ENCODE assay signal across 13 mouse cellular contexts in the genomic region with DNA sequence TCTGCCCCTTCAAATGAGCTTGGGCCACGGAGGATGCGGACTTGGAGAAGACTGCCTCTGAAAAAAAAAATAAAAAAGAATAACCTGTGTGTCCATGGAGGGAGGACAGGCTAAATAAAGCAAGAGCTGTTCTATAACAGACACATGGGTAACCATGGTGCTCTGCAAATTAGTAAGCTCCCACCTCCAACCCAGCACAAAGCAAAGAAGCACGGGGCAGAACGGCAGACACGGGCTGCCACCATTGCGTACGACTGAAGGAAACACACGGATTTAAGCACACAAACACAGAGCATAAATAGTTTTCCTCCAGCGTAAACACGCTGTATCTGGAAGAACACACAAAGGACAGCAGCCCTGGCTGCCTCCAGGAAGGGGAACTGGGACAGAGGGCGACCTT.
DNase-seq lines count a peak whose midpoint lies in the region; ATAC-seq and TF ChIP-seq lines count a peak whose summit lies in the region.
"Had no signal": no experiment of that assay in that cellular context is flagged by ENCODE, and none has a peak within 500 bp of the region (broad histone marks: within the 10 kb centered on the region; RNA-seq: fewer than 3 reads in every experiment).

No protein-coding gene starts in this region.

- H3K4me3 ChIP-seq in forebrain, postnatal 0 days (ENCODE audit: low read depth, low read length) = no peak overlapping the region
- H3K4me3 ChIP-seq in forebrain, embryonic 10.5 days = no peak overlapping the region
- no peak overlapping the region for H3K4me3 ChIP-seq in liver, adult 2 months (ENCODE audit: insufficient read depth, low read depth, low read length)
- no peak overlapping the region for H3K4me3 ChIP-seq in olfactory bulb, adult 2 months (ENCODE audit: insufficient read depth, low read depth, low read length)
- H3K4me3 ChIP-seq: erythroblast, embryonic 14.5 days; intestine, embryonic 15.5 days had no signal

- peak; percentile 51; the same call in 1 of the 2 replicates for ATAC-seq in forebrain, postnatal 0 days
- no peak for ATAC-seq in megakaryocyte-erythroid progenitor cell, adult 5-6 weeks (replicated peaks; ENCODE audit: low FRiP score, low TSS enrichment, poor library complexity, severe bottlenecking)
- ATAC-seq: intestine, embryonic 15.5 days had no signal

- H3K79me2 ChIP-seq in liver, adult 2 months (ENCODE audit: control insufficient read depth, insufficient read depth, low read length) = no peaks in the 10 kb centered on the region

- no peaks in the 10 kb centered on the region for H3K36me3 ChIP-seq in forebrain, postnatal 0 days (ENCODE audit: insufficient read depth)
- no peaks in the 10 kb centered on the region for H3K36me3 ChIP-seq in forebrain, embryonic 10.5 days (replicated peaks)
- no peaks in the 10 kb centered on the region for H3K36me3 ChIP-seq in liver, adult 2 months (ENCODE audit: control insufficient read depth, insufficient read depth, low read length)
- H3K36me3 ChIP-seq: intestine, embryonic 15.5 days had no signal

- no peaks in the 10 kb centered on the region for H3K27me3 ChIP-seq in forebrain, postnatal 0 days (ENCODE audit: insufficient read depth, low read length)
- H3K27me3 ChIP-seq in forebrain, embryonic 10.5 days (ENCODE audit: poor library complexity, severe bottlenecking) = peaks cover 8% of the 10 kb centered on the region; the same call in 1 of the 2 replicates
- no peaks in the 10 kb centered on the region for H3K27me3 ChIP-seq in liver, adult 2 months (ENCODE audit: control insufficient read depth, insufficient read depth, low read length)
- H3K27me3 ChIP-seq: intestine, embryonic 15.5 days had no signal

- H3K9ac ChIP-seq in forebrain, postnatal 0 days = no peak overlapping the region
- no peak overlapping the region for H3K9ac ChIP-seq in liver, adult 2 months (ENCODE audit: low read depth, low read length)
- H3K9ac ChIP-seq: intestine, embryonic 15.5 days; liver, embryonic 14.5 days had no signal

- no peak for DNase-seq in forebrain, postnatal 0 days
- DNase-seq in forebrain, embryonic 10.5 days (ENCODE audit: extremely low spot score, low spot score) = no peak
- peak; percentile 8 for DNase-seq in liver, adult 2 months (ENCODE audit: extremely low read depth, low read depth, low spot score)
- no peak for DNase-seq in liver
- DNase-seq in layer of hippocampus, adult 9-10 months (ENCODE audit: low spot score) = peak; percentile 42
- DNase-seq in cerebellum, adult 9-10 months = no peak
- DNase-seq: gastrocnemius, postnatal 14 days; thymus, postnatal 4 days had no signal

- no peak overlapping the region for H3K4me2 ChIP-seq in forebrain, postnatal 0 days (ENCODE audit: low read depth)
- H3K4me2 ChIP-seq: intestine, embryonic 15.5 days had no signal

- no peak for TF ChIP-seq CTCF in forebrain, postnatal 0 days (IDR thresholded peaks at IDR 0.05; ENCODE audit: low read depth)
- TF ChIP-seq CTCF in liver, adult 2 months (IDR thresholded peaks at IDR 0.05; ENCODE audit: low read depth, low read length) = no peak
- no peak for TF ChIP-seq CTCF in olfactory bulb, adult 2 months (IDR thresholded peaks at IDR 0.05; ENCODE audit: insufficient read depth, low read depth, low read length)

- no peak overlapping the region for H3K27ac ChIP-seq in forebrain, postnatal 0 days (ENCODE audit: low read depth, low read length)
- no peak overlapping the region for H3K27ac ChIP-seq in forebrain, embryonic 10.5 days
- no peak overlapping the region for H3K27ac ChIP-seq in liver, adult 2 months (replicated peaks; ENCODE audit: insufficient read depth, low read depth, low read length)
- H3K27ac ChIP-seq in olfactory bulb, adult 2 months (ENCODE audit: insufficient read depth, low read depth, low read length) = peak overlapping the region; percentile 65
- H3K27ac ChIP-seq: intestine, embryonic 15.5 days; liver, embryonic 14.5 days had no signal

- TF ChIP-seq POLR2A in liver, adult 2 months (IDR thresholded peaks at IDR 0.05; ENCODE audit: extremely low read depth, insufficient read depth, low read length) = no peak
- TF ChIP-seq POLR2A in olfactory bulb, adult 2 months (IDR thresholded peaks at IDR 0.05; ENCODE audit: insufficient read depth, low read depth, low read length) = no peak

- peaks cover 10% of the 10 kb centered on the region for H3K4me1 ChIP-seq in forebrain, postnatal 0 days (ENCODE audit: insufficient read depth)
- H3K4me1 ChIP-seq in forebrain, embryonic 10.5 days = peaks cover 31% of the 10 kb centered on the region
- no peaks in the 10 kb centered on the region for H3K4me1 ChIP-seq in liver, adult 2 months (ENCODE audit: control insufficient read depth, insufficient read depth, low read length)
- H3K4me1 ChIP-seq in olfactory bulb, adult 2 months (ENCODE audit: control insufficient read depth, insufficient read depth, low read length) = peaks cover 29% of the 10 kb centered on the region
- H3K4me1 ChIP-seq: intestine, embryonic 15.5 days had no signal

- WGBS in forebrain, postnatal 0 days = 66% methylated on average over 11 of the region's 11 CpGs
- WGBS in forebrain, embryonic 10.5 days = 83% methylated on average over 11 of the region's 11 CpGs
- 33% methylated on average over 11 of the region's 11 CpGs for WGBS in liver, adult 2 months
- 30% methylated on average over 11 of the region's 11 CpGs for WGBS in olfactory bulb, adult 2 months

- H3K9me3 ChIP-seq in forebrain, postnatal 0 days (ENCODE audit: low read length) = no peaks in the 10 kb centered on the region
- no peaks in the 10 kb centered on the region for H3K9me3 ChIP-seq in forebrain, embryonic 10.5 days
- H3K9me3 ChIP-seq: intestine, embryonic 15.5 days had no signal

Comparison
In these comparisons a context has a peak if more than half of its experiments do, and no peak if none do; other contexts are left out.
1. DNase-seq: peak in liver, adult 2 months (single experiment) and layer of hippocampus, adult 9-10 months (single experiment); none in forebrain, postnatal 0 days (single experiment), forebrain, embryonic 10.5 days (single experiment), liver (single experiment) and cerebellum, adult 9-10 months (single experiment).